Mouse (Mus musculus) heart, adult 2 months (tissue): ENCODE results near the gene Gpr19.

Experiments used
- CTCF ChIP-seq: fragments of 200-600 bp; IDR thresholded peaks from 2 replicates; pipeline ENCODE4 v1.8.1; 2022; ENCODE audit warnings: antibody characterized with exemption, mild to moderate bottlenecking, moderate library complexity
- POLR2A ChIP-seq: fragments of 200-500 bp; IDR thresholded peaks from 2 replicates; pipeline ENCODE4 v1.6.1; 2011; ENCODE audit warnings: mild to moderate bottlenecking, low read depth, low read length, control low read depth; ENCODE audit not compliant: insufficient read depth

- TF ChIP-seq POLR2A: no peak
- TF ChIP-seq CTCF: no peak
Measured at GRCm38 (mm10) chr6:134926338-134926705, 27.9 kb upstream of the Gpr19 start.
